Mouse (Mus musculus): ENCODE measurements around the gene Gpr62. TPM values are rescaled to one million over a fixed set of nuclear protein-coding genes. Genes with fewer than 3 reads are reported as not detected.

Gene Gpr62
- polyA plus RNA-seq, 1 experiment, result 0.19 TPM

GRCm38 (mm10) chr9:106460401-106461025 lies 5.2 kb downstream of the Gpr62 start:
- H3K4me3 ChIP-seq (replicated peaks; ENCODE audit: extremely low read depth, low read depth, low read length), result no peak overlapping the region
- no peak for TF ChIP-seq POLR2A (IDR thresholded peaks at IDR 0.05; ENCODE audit: borderline replicate concordance, extremely low read depth, low read depth, low read length)
- TF ChIP-seq CTCF (IDR thresholded peaks at IDR 0.05; ENCODE audit: insufficient read depth, low read length), result no peak
- H3K4me1 ChIP-seq (ENCODE audit: control insufficient read depth, insufficient read depth, low read length), result no peaks in the 10 kb centered on the region
- DNase-seq, result no peak
- 82% methylated on average over 18 of the region's 18 CpGs for WGBS

GRCm38 (mm10) chr9:106459946-106460345 lies 5.8 kb downstream of the Gpr62 start:
- H3K4me3 ChIP-seq (replicated peaks; ENCODE audit: extremely low read depth, low read depth, low read length), result no peak overlapping the region
- DNase-seq, result no peak
- H3K4me1 ChIP-seq (ENCODE audit: control insufficient read depth, insufficient read depth, low read length), result no peaks in the 10 kb centered on the region
- WGBS, result 77% methylated on average over 15 of the region's 15 CpGs
- no peak for TF ChIP-seq POLR2A (IDR thresholded peaks at IDR 0.05; ENCODE audit: borderline replicate concordance, extremely low read depth, low read depth, low read length)
- no peak for TF ChIP-seq CTCF (IDR thresholded peaks at IDR 0.05; ENCODE audit: insufficient read depth, low read length)

DNA sequence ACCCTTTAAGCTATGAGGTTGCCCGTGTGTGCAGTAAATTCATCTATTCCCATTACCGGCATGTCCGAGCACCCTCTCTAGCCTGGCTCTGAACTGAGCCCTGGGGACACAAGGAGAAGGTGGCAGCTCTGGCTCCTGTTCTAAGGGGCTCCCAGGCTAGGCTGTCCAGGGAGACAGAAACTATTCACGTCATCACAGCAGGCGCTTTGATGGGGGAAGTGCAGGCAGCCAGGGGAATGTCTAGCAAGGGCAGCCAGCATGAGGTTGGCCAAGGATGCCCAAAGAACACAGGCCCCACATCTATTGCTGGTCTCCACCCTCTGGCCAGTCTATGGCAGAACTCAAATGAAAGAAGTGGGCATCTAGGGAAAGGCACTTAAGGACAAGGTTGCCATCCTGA lies 7.8 kb downstream of the Gpr62 start:
- 81% methylated on average over 5 of the region's 5 CpGs for WGBS
- Histone ChIP-seq H3K4me3 (replicated peaks; ENCODE audit: extremely low read depth, low read depth, low read length) (no peak overlapping the region), H3K4me1 (ENCODE audit: control insufficient read depth, insufficient read depth, low read length) (peaks cover 4% of the 10 kb centered on the region; the same call in 1 of the 2 replicates)
- TF ChIP-seq POLR2A (IDR thresholded peaks at IDR 0.05; ENCODE audit: borderline replicate concordance, extremely low read depth, low read depth, low read length), result no peak
- TF ChIP-seq CTCF (IDR thresholded peaks at IDR 0.05; ENCODE audit: insufficient read depth, low read length), result no peak
- DNase-seq, result no peak

- DNase-seq, result no peak
- Histone ChIP-seq H3K4me3 (replicated peaks; ENCODE audit: extremely low read depth, low read depth, low read length) (no peak overlapping the region), H3K4me1 (ENCODE audit: control insufficient read depth, insufficient read depth, low read length) (peaks cover 5% of the 10 kb centered on the region; the same call in 1 of the 2 replicates)
- TF ChIP-seq POLR2A (IDR thresholded peaks at IDR 0.05; ENCODE audit: borderline replicate concordance, extremely low read depth, low read depth, low read length), result no peak
- no peak for TF ChIP-seq CTCF (IDR thresholded peaks at IDR 0.05; ENCODE audit: insufficient read depth, low read length)
- WGBS, result 72% methylated on average over 9 of the region's 9 CpGs
These were observed 8.6 kb downstream of the Gpr62 start for GRCm38 (mm10) chr9:106457163-106457559.

DNA sequence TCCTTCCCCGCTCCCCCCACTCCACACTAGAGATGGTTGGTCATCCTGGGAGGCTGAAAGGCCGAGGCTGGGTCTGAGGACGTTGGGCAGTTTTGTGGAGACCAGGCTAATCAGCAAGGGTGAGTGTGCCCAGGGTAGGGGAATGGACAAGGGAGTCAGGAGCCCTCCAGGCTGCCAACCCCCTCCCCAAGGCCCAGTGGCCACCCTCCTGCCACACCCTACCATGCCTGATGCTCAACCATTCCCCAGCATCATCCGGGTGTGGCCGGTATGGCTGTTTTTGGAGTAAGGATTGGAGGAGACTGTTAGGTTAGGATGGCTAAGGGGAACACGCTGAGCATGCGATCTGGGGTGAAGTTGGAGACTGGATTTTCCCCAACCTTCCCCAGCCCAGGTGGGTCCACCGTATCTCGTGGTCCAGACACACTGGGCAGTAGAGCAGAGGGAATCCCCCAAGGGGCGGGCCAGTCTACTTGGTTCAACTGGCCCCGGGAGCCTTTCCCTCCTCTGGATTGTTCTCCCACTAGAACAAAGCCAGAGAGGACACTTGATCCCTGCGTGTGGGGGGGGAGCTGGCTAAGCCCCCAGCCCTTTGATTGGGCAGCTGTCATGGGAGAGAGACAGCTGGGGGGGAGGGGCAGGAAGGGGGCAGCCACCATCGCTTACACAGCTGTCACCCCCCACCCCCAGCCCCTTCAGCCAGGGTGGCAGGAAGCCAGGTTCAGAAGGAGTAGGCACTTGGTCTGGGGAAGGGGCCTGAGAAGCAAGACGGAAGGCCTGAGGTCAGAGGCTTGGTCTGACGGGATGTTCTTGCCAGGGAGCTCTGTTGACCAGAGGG lies 9.2 kb downstream of the Gpr62 start:
- no peak for TF ChIP-seq POLR2A (IDR thresholded peaks at IDR 0.05; ENCODE audit: borderline replicate concordance, extremely low read depth, low read depth, low read length)
- WGBS, result 60% methylated on average over 15 of the region's 15 CpGs
- no peak overlapping the region for H3K4me3 ChIP-seq (replicated peaks; ENCODE audit: extremely low read depth, low read depth, low read length)
- peaks cover 5% of the 10 kb centered on the region; the same call in 1 of the 2 replicates for H3K4me1 ChIP-seq (ENCODE audit: control insufficient read depth, insufficient read depth, low read length)
- no peak for DNase-seq

DNA sequence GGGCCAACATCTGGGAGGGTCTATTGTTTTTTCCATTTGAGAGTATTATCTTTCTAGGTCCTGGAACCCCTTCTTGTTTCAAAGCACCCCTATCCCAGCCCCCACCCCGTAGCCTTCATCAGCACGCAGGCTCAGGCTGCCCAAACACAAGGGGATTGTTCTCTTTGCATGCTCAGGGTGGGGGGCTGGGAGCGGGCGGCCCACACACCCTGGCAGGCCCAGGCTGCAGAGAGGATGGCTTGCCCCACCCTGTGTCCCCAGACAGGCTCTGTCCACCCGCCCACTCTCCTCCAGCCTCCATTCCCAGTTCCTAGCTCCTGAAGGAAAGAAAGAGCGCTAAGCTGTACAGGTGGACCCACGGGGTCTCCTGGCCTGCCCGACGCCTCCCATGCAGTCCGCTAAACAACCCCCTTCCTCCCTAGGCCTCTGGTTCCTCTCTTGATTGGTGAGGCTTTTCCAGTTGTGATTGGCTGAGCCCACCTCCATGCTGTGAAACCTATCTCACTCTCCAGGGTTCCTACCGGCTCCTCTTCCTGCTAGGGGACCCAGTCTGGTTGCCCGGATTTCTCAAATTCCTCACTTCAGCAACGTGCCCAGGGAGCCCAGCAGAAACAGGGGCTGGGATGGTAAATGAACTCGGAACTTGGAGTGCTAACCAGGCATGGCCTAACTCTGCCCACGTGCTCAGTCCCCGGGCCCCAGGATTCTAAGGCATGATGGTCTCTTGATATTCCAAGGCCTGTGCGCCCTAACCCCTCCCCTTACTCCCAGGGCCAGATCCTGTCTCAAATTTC lies 10.7 kb downstream of the Gpr62 start:
- Histone ChIP-seq H3K4me3 (replicated peaks; ENCODE audit: extremely low read depth, low read depth, low read length) (no peak overlapping the region), H3K4me1 (ENCODE audit: control insufficient read depth, insufficient read depth, low read length) (peaks cover 11% of the 10 kb centered on the region)
- no peak for DNase-seq
- WGBS, result 55% methylated on average over 17 of the region's 17 CpGs
- TF ChIP-seq CTCF (IDR thresholded peaks at IDR 0.05; ENCODE audit: insufficient read depth, low read length) (no peak), POLR2A (IDR thresholded peaks at IDR 0.05; ENCODE audit: borderline replicate concordance, extremely low read depth, low read depth, low read length) (no peak)

- Histone ChIP-seq H3K4me1 (ENCODE audit: control insufficient read depth, insufficient read depth, low read length) (peaks cover 14% of the 10 kb centered on the region), H3K4me3 (replicated peaks; ENCODE audit: extremely low read depth, low read depth, low read length) (peak overlapping the region; percentile 73)
- TF ChIP-seq CTCF (IDR thresholded peaks at IDR 0.05; ENCODE audit: insufficient read depth, low read length) (no peak), POLR2A (IDR thresholded peaks at IDR 0.05; ENCODE audit: borderline replicate concordance, extremely low read depth, low read depth, low read length) (no peak)
- 18% methylated on average over 18 of the region's 20 CpGs for WGBS
- no peak for DNase-seq
These were observed 11.5 kb downstream of the Gpr62 start for GRCm38 (mm10) chr9:106454071-106454761.

DNA sequence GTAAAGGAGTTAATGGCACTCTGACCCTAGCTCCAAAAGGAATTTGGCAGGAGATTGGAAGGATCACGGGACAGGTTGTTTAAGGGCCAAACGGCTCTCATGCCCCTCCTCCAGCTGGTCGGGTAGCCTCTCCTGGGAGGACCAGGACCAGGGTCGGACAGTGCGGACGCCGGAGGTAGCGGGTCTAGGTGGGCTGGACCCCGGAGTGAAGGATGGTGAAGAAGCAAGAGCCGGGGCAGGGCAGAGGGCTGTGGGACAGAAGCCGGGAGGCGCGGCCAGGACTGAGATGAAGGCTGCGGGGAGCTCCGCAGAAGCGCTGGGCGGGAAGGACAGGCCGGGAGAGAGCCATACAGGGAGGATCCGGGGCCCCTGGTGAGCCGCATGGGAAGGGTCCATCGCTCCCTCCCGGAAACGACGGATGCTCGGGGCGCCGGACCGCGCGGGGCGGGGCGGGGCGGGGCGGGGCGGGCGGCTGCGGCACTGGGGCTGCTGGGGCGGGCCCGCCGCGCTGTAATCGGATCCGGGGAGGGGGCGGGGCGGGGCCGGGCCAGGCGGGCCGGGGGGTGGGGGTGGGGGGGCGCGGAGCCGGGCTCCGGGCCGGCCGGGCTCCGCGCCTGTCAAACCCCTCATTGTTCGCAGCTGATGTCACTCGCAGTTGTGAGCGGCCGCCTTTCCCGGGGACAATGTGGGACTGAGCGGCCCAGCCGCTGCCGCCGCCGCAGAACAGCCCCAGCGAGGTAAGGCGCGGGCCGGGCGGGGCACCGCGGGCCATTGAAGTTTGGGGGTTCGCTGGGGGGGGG lies 12.3 kb downstream of the Gpr62 start, which contains the start of gene Pcbp4:
Pcbp4 (plus strand) TSS at position 21 of the 800 bp plus-strand sequence.
- DNase-seq, result peak; percentile 68
- Histone ChIP-seq H3K4me3 (replicated peaks; ENCODE audit: extremely low read depth, low read depth, low read length) (peak within 1 kb of the TSS; percentile 73), H3K4me1 (ENCODE audit: control insufficient read depth, insufficient read depth, low read length) (peaks cover 14% of the 10 kb centered on the region)
- WGBS, result under 1% methylated on average over 40 of the region's 74 CpGs
- TF ChIP-seq POLR2A (IDR thresholded peaks at IDR 0.05; ENCODE audit: borderline replicate concordance, extremely low read depth, low read depth, low read length) (no peak; the same call in 1 of the 2 replicates), CTCF (IDR thresholded peaks at IDR 0.05; ENCODE audit: insufficient read depth, low read length) (no peak)

Measured in lung, adult 2 months (tissue).